In genomic region chr13:47042024-47042633, GRCm38 (mm10) we compare ENCODE assay signal across 8 mouse cellular contexts. TPM values are rescaled to one million over a fixed set of nuclear protein-coding genes. Genes with fewer than 3 reads are reported as not detected.
DNase-seq lines count a peak whose midpoint lies in the region; ATAC-seq and TF ChIP-seq lines count a peak whose summit lies in the region.

No protein-coding gene starts in this region.

- 44% methylated on average over 8 of the region's 8 CpGs for WGBS in lung, postnatal 0 days
- WGBS in forebrain, embryonic 16.5 days, result 43% methylated on average over 8 of the region's 8 CpGs
- WGBS in neural tube, embryonic 15.5 days, result 53% methylated on average over 8 of the region's 8 CpGs

- no peak for TF ChIP-seq EP300 in lung, postnatal 0 days (IDR thresholded peaks at IDR 0.05)

- H3K27me3 ChIP-seq in lung, postnatal 0 days (replicated peaks; ENCODE audit: insufficient read depth, low read length), result no peaks in the 10 kb centered on the region
- H3K27me3 ChIP-seq in forebrain, embryonic 16.5 days (replicated peaks; ENCODE audit: control insufficient read depth, insufficient read depth, low read length), result no peaks in the 10 kb centered on the region
- no peaks in the 10 kb centered on the region for H3K27me3 ChIP-seq in neural tube, embryonic 15.5 days (replicated peaks)

- DNase-seq in lung, postnatal 0 days (ENCODE audit: low spot score), result peak; percentile 37
- DNase-seq in lung, postnatal 4 days, result no peak
- peak; percentile 27 for DNase-seq in kidney, postnatal 10 days
- DNase-seq in MN1 (ENCODE audit: low spot score), result no peak
- DNase-seq in left cerebral cortex, adult 18-20 months (ENCODE audit: low spot score in 2 of 2), result no peak
- no peak for DNase-seq in frontal cortex, postnatal 25 days (ENCODE audit: low spot score in 2 of 2)

- H3K9ac ChIP-seq in lung, postnatal 0 days (replicated peaks; ENCODE audit: low read depth), result no peak overlapping the region
- no peak overlapping the region for H3K9ac ChIP-seq in forebrain, embryonic 16.5 days (replicated peaks; ENCODE audit: low read depth, low read length)
- H3K9ac ChIP-seq in neural tube, embryonic 15.5 days (replicated peaks), result no peak overlapping the region

- peaks cover 8% of the 10 kb centered on the region; the same call in 1 of the 2 replicates for H3K4me1 ChIP-seq in lung, postnatal 0 days (ENCODE audit: insufficient read depth, low read depth, low read length)
- peaks cover 15% of the 10 kb centered on the region for H3K4me1 ChIP-seq in forebrain, embryonic 16.5 days (replicated peaks; ENCODE audit: control insufficient read depth, insufficient read depth, low read length)
- peaks cover 21% of the 10 kb centered on the region for H3K4me1 ChIP-seq in neural tube, embryonic 15.5 days

- H3K4me2 ChIP-seq in lung, postnatal 0 days (replicated peaks; ENCODE audit: low read depth, low read length), result peak overlapping the region; percentile 64; the same call in 1 of the 2 replicates
- peak overlapping the region; percentile 96 for H3K4me2 ChIP-seq in forebrain, embryonic 16.5 days (ENCODE audit: low read length)
- H3K4me2 ChIP-seq in neural tube, embryonic 15.5 days, result peak overlapping the region; percentile 99

- H3K9me3 ChIP-seq in lung, postnatal 0 days (ENCODE audit: low read length), result no peaks in the 10 kb centered on the region
- H3K9me3 ChIP-seq in forebrain, embryonic 16.5 days (ENCODE audit: control insufficient read depth, low read length), result no peaks in the 10 kb centered on the region
- no peaks in the 10 kb centered on the region for H3K9me3 ChIP-seq in neural tube, embryonic 15.5 days (replicated peaks)

- 0 out of 2 replicates have a peak overlapping the region, but pooled peaks have one; percentile 93 for H3K4me3 ChIP-seq in lung, postnatal 0 days (ENCODE audit: low read depth, low read length)
- H3K4me3 ChIP-seq in forebrain, embryonic 16.5 days (replicated peaks; ENCODE audit: low read length), result peak overlapping the region; percentile 6; the same call in 1 of the 2 replicates
- H3K4me3 ChIP-seq in neural tube, embryonic 15.5 days (replicated peaks), result peak overlapping the region; percentile 96

- H3K27ac ChIP-seq in lung, postnatal 0 days (ENCODE audit: low read length), result no peak overlapping the region; the same call in 1 of the 2 replicates
- H3K27ac ChIP-seq in forebrain, embryonic 16.5 days (ENCODE audit: low read length), result no peak overlapping the region
- no peak overlapping the region for H3K27ac ChIP-seq in neural tube, embryonic 15.5 days (replicated peaks)

- H3K36me3 ChIP-seq in lung, postnatal 0 days (ENCODE audit: insufficient read depth, low read length), result no peaks in the 10 kb centered on the region
- H3K36me3 ChIP-seq in forebrain, embryonic 16.5 days (ENCODE audit: control insufficient read depth, insufficient read depth), result no peaks in the 10 kb centered on the region
- H3K36me3 ChIP-seq in neural tube, embryonic 15.5 days, result no peaks in the 10 kb centered on the region

- ATAC-seq in lung, postnatal 0 days, result no peak
- no peak for ATAC-seq in forebrain, embryonic 16.5 days
- no peak for ATAC-seq in neural tube, embryonic 15.5 days (ENCODE audit: low FRiP score)

- peak; percentile 25 for TF ChIP-seq CTCF in lung, postnatal 0 days (IDR thresholded peaks at IDR 0.05)

RNA-seq across cellular contexts. Expression of gene Kdm1b, which starts 1.2 kb away (rescaled TPM):
- 7.0 and 9.5 TPM in 2 replicates for polyA plus RNA-seq in lung, postnatal 0 days (2015; fragmentation: Nextera tagmentation; extraction: Ambion mirVana)
- polyA plus RNA-seq in forebrain, embryonic 16.5 days (2015; fragmentation: Nextera tagmentation; extraction: Ambion mirVana), result 24.7 and 28.1 TPM in 2 replicates
- 13.6 and 15.4 TPM in 2 replicates for polyA plus RNA-seq in neural tube, embryonic 15.5 days (2015; fragmentation: Nextera tagmentation; extraction: Ambion mirVana)
- 1 to 10 TPM; 7.3 to 7.6 TPM for total RNA-seq in left cerebral cortex, adult 18-20 months (2021)

RNA-seq across cellular contexts. Expression of gene Tpmt, which starts 2.4 kb away (rescaled TPM):
- 6.8 and 7.4 TPM in 2 replicates for polyA plus RNA-seq in lung, postnatal 0 days (2015; fragmentation: Nextera tagmentation; extraction: Ambion mirVana)
- polyA plus RNA-seq in forebrain, embryonic 16.5 days (2015; fragmentation: Nextera tagmentation; extraction: Ambion mirVana), result 18.9 and 24.2 TPM in 2 replicates
- polyA plus RNA-seq in neural tube, embryonic 15.5 days (2015; fragmentation: Nextera tagmentation; extraction: Ambion mirVana), result 17.3 and 17.8 TPM in 2 replicates
- total RNA-seq in left cerebral cortex, adult 18-20 months (2021), result 1 to 10 TPM; 9.0 to 9.8 TPM

RNA-seq across cellular contexts. Expression of gene Nhlrc1, which starts 27.5 kb away (rescaled TPM):
- polyA plus RNA-seq in lung, postnatal 0 days (2015; fragmentation: Nextera tagmentation; extraction: Ambion mirVana), result 2.1 and 2.3 TPM in 2 replicates
- 14.9 and 15.3 TPM in 2 replicates for polyA plus RNA-seq in forebrain, embryonic 16.5 days (2015; fragmentation: Nextera tagmentation; extraction: Ambion mirVana)
- polyA plus RNA-seq in neural tube, embryonic 15.5 days (2015; fragmentation: Nextera tagmentation; extraction: Ambion mirVana), result 13.3 and 16.7 TPM in 2 replicates
- 10 to 100 TPM; 16.3 to 16.5 TPM for total RNA-seq in left cerebral cortex, adult 18-20 months (2021)

Comparison
In these comparisons a context has a peak if more than half of its experiments do, and no peak if none do; other contexts are left out.
1. DNase-seq: peak in lung, postnatal 0 days (single experiment) and kidney, postnatal 10 days (single experiment); none in lung, postnatal 4 days (0 of 2), MN1 (single experiment), left cerebral cortex, adult 18-20 months (0 of 2) and frontal cortex, postnatal 25 days (0 of 2).
2. H3K4me3 ChIP-seq: peak in every context shown above with its lines; median percentile 96 in neural tube, embryonic 15.5 days; 93 in lung, postnatal 0 days; 6 in forebrain, embryonic 16.5 days.
3. Peak in every context shown above with its lines, with median percentiles within 50 percentile points of each other: H3K4me2 ChIP-seq.